8 mouse cellular contexts compared by ENCODE assay signal in genomic region chr11:118197508-118198295, GRCm38 (mm10). TPM values are rescaled to one million over a fixed set of nuclear protein-coding genes. Genes with fewer than 3 reads are reported as not detected.
A peak's percentile ranks its signal among the peaks of the same experiment; 100 is the strongest.
DNase-seq lines count a peak whose midpoint lies in the region; ATAC-seq and TF ChIP-seq lines count a peak whose summit lies in the region.

No protein-coding gene starts in this region.

- WGBS in liver, postnatal 0 days (ENCODE audit: insufficient replicate concordance): 62% methylated on average over 13 of the region's 13 CpGs
- WGBS in liver, embryonic 11.5 days: 62% methylated on average over 13 of the region's 13 CpGs
- WGBS in heart, embryonic 16.5 days: 36% methylated on average over 13 of the region's 13 CpGs
- 28% methylated on average over 13 of the region's 13 CpGs for WGBS in midbrain, embryonic 11.5 days
- 38% methylated on average over 13 of the region's 13 CpGs for whole genome bisulfite sequencing in stomach, embryonic 16.5 days

- H3K9me3 ChIP-seq in liver, postnatal 0 days (ENCODE audit: low read length): no peaks in the 10 kb centered on the region
- no peaks in the 10 kb centered on the region for H3K9me3 ChIP-seq in liver, embryonic 11.5 days (ENCODE audit: control insufficient read depth, low read length)
- no peaks in the 10 kb centered on the region for H3K9me3 ChIP-seq in heart, embryonic 16.5 days (replicated peaks; ENCODE audit: control insufficient read depth, low read length)
- H3K9me3 ChIP-seq in midbrain, embryonic 11.5 days (ENCODE audit: control insufficient read depth, low read length): no peaks in the 10 kb centered on the region
- H3K9me3 ChIP-seq in stomach, embryonic 16.5 days (replicated peaks; ENCODE audit: control insufficient read depth, low read length): no peaks in the 10 kb centered on the region

- no peak overlapping the region for H3K4me3 ChIP-seq in liver, postnatal 0 days (ENCODE audit: low read depth, low read length)
- no peak overlapping the region for H3K4me3 ChIP-seq in liver, embryonic 11.5 days (ENCODE audit: low read depth, low read length)
- no peak overlapping the region; the same call in 1 of the 2 replicates for H3K4me3 ChIP-seq in heart, embryonic 16.5 days (ENCODE audit: low read length)
- peak overlapping the region; percentile 70 for H3K4me3 ChIP-seq in layer of hippocampus, adult 2 months
- no peak overlapping the region for H3K4me3 ChIP-seq in midbrain, embryonic 11.5 days (ENCODE audit: low read depth, low read length)
- H3K4me3 ChIP-seq in stomach, embryonic 16.5 days (replicated peaks; ENCODE audit: low read length): no peak overlapping the region

- no peaks in the 10 kb centered on the region for H3K36me3 ChIP-seq in liver, postnatal 0 days (replicated peaks; ENCODE audit: insufficient read depth, low read length)
- no peaks in the 10 kb centered on the region; the same call in 1 of the 2 replicates for H3K36me3 ChIP-seq in liver, embryonic 11.5 days (ENCODE audit: control insufficient read depth, insufficient read depth, low read length)
- H3K36me3 ChIP-seq in heart, embryonic 16.5 days (ENCODE audit: control insufficient read depth, insufficient read depth): peaks cover 3% of the 10 kb centered on the region; the same call in 1 of the 2 replicates
- H3K36me3 ChIP-seq in midbrain, embryonic 11.5 days (ENCODE audit: control insufficient read depth, insufficient read depth, low read length): no peaks in the 10 kb centered on the region
- no peaks in the 10 kb centered on the region for H3K36me3 ChIP-seq in stomach, embryonic 16.5 days (ENCODE audit: control insufficient read depth, insufficient read depth, low read length)

- H3K27me3 ChIP-seq in liver, postnatal 0 days (ENCODE audit: insufficient read depth, low read length): no peaks in the 10 kb centered on the region
- H3K27me3 ChIP-seq in liver, embryonic 11.5 days (replicated peaks; ENCODE audit: control insufficient read depth, insufficient read depth, low read length): no peaks in the 10 kb centered on the region
- H3K27me3 ChIP-seq in heart, embryonic 16.5 days (ENCODE audit: control insufficient read depth, insufficient read depth, low read length): no peaks in the 10 kb centered on the region
- no peaks in the 10 kb centered on the region for H3K27me3 ChIP-seq in midbrain, embryonic 11.5 days (ENCODE audit: control insufficient read depth, insufficient read depth, low read length)
- no peaks in the 10 kb centered on the region for H3K27me3 ChIP-seq in stomach, embryonic 16.5 days (ENCODE audit: control insufficient read depth, insufficient read depth, low read length)

- no peak for TF ChIP-seq CTCF in liver, postnatal 0 days (IDR thresholded peaks at IDR 0.05; ENCODE audit: low read depth)
- TF ChIP-seq CTCF in layer of hippocampus, adult 2 months (conservative IDR thresholded peaks at IDR 0.05): peak; percentile 58

- H3K27ac ChIP-seq in liver, postnatal 0 days (ENCODE audit: low read depth): no peak overlapping the region
- H3K27ac ChIP-seq in liver, embryonic 11.5 days (ENCODE audit: low read depth, low read length): no peak overlapping the region
- peak overlapping the region; percentile 82 for H3K27ac ChIP-seq in heart, embryonic 16.5 days (ENCODE audit: low read length)
- H3K27ac ChIP-seq in layer of hippocampus, adult 2 months: peak overlapping the region; percentile 98
- H3K27ac ChIP-seq in midbrain, embryonic 11.5 days (ENCODE audit: low read depth, low read length): peak overlapping the region; percentile 64
- 0 out of 2 replicates have a peak overlapping the region, but pooled peaks have one; percentile 10 for H3K27ac ChIP-seq in stomach, embryonic 16.5 days (ENCODE audit: low read length)

- peak; percentile 64 for DNase-seq in liver, postnatal 0 days
- DNase-seq in liver, embryonic 11.5 days (ENCODE audit: low spot score): no peak
- peak; percentile 76 for DNase-seq in embryo, embryonic 11 days
- peak; percentile 71 to 80 for DNase-seq in layer of hippocampus, adult 2 months (ENCODE audit: low spot score in 2 of 2)
- DNase-seq in midbrain, embryonic 11.5 days (ENCODE audit: low spot score, missing footprints): peak; percentile 96
- no peak for DNase-seq in thymus, postnatal 36 days

- H3K4me2 ChIP-seq in liver, postnatal 0 days (ENCODE audit: low read depth, low read length): peak overlapping the region; percentile 35; the same call in 1 of the 2 replicates
- no peak overlapping the region for H3K4me2 ChIP-seq in liver, embryonic 11.5 days
- H3K4me2 ChIP-seq in heart, embryonic 16.5 days (ENCODE audit: low read depth, low read length): peak overlapping the region; percentile 35
- H3K4me2 ChIP-seq in midbrain, embryonic 11.5 days: peak overlapping the region; percentile 33; the same call in 1 of the 2 replicates
- 0 out of 2 replicates have a peak overlapping the region, but pooled peaks have one; percentile 12 for H3K4me2 ChIP-seq in stomach, embryonic 16.5 days (ENCODE audit: low read depth, low read length)

- H3K9ac ChIP-seq in liver, postnatal 0 days (replicated peaks): no peak overlapping the region
- no peak overlapping the region for H3K9ac ChIP-seq in liver, embryonic 11.5 days (ENCODE audit: low read depth, low read length)
- H3K9ac ChIP-seq in heart, embryonic 16.5 days (ENCODE audit: low read length): peak overlapping the region; percentile 63
- peak overlapping the region; percentile 56 for H3K9ac ChIP-seq in midbrain, embryonic 11.5 days (ENCODE audit: low read length)
- peak overlapping the region; percentile 0; the same call in 1 of the 2 replicates for H3K9ac ChIP-seq in stomach, embryonic 16.5 days (ENCODE audit: low read length)

- ATAC-seq in liver, postnatal 0 days: peak; percentile 43; the same call in 1 of the 2 replicates
- ATAC-seq in liver, embryonic 11.5 days (replicated peaks; ENCODE audit: low FRiP score): no peak
- no peak for ATAC-seq in heart, embryonic 16.5 days (replicated peaks; ENCODE audit: extremely low read depth, insufficient read depth, low FRiP score)
- ATAC-seq in midbrain, embryonic 11.5 days (ENCODE audit: low FRiP score): peak; percentile 51
- no peak for ATAC-seq in stomach, embryonic 16.5 days (ENCODE audit: insufficient read depth, low FRiP score)

- no peak for TF ChIP-seq EP300 in liver, postnatal 0 days (IDR thresholded peaks at IDR 0.05; ENCODE audit: low read depth)

- peaks cover 74% of the 10 kb centered on the region for H3K4me1 ChIP-seq in liver, postnatal 0 days (ENCODE audit: insufficient read depth)
- H3K4me1 ChIP-seq in liver, embryonic 11.5 days (replicated peaks; ENCODE audit: control insufficient read depth, insufficient read depth, low read length): peaks cover 56% of the 10 kb centered on the region
- peaks cover 97% of the 10 kb centered on the region for H3K4me1 ChIP-seq in heart, embryonic 16.5 days (ENCODE audit: control insufficient read depth, insufficient read depth, low read length)
- H3K4me1 ChIP-seq in midbrain, embryonic 11.5 days (ENCODE audit: control insufficient read depth, insufficient read depth, low read length): peaks cover 48% of the 10 kb centered on the region
- H3K4me1 ChIP-seq in stomach, embryonic 16.5 days (ENCODE audit: control insufficient read depth, insufficient read depth, low read length): peaks cover 84% of the 10 kb centered on the region

RNA-seq across cellular contexts. Expression of gene Cyth1, which starts 50.7 kb away (rescaled TPM):
- polyA plus RNA-seq in liver, postnatal 0 days (2015; fragmentation: Nextera tagmentation; extraction: Ambion mirVana): 7.0 and 7.9 TPM in 2 replicates
- 6.1 and 6.7 TPM in 2 replicates for polyA plus RNA-seq in liver, embryonic 11.5 days (2014; fragmentation: Nextera tagmentation; extraction: Ambion mirVana)
- 22.2 and 24.0 TPM in 2 replicates for polyA plus RNA-seq in heart, embryonic 16.5 days (2015; fragmentation: Nextera tagmentation; extraction: Ambion mirVana)
- total RNA-seq in layer of hippocampus, adult 2 months (2021): 100 to 1,000 TPM; 101 to 108 TPM
- 12.3 and 12.8 TPM in 2 replicates for polyA plus RNA-seq in midbrain, embryonic 11.5 days (2014; fragmentation: Nextera tagmentation; extraction: Ambion mirVana)
- 10.6 and 12.2 TPM in 2 replicates for polyA plus RNA-seq in stomach, embryonic 16.5 days (2015; fragmentation: Nextera tagmentation; extraction: Ambion mirVana)

Comparison
In these comparisons a context has a peak if more than half of its experiments do, and no peak if none do; other contexts are left out.
1. ATAC-seq: peak in liver, postnatal 0 days (single experiment) and midbrain, embryonic 11.5 days (single experiment); none in liver, embryonic 11.5 days (single experiment), heart, embryonic 16.5 days (single experiment) and stomach, embryonic 16.5 days (single experiment).
2. DNase-seq: peak in liver, postnatal 0 days (single experiment), embryo, embryonic 11 days (single experiment), layer of hippocampus, adult 2 months (2 of 2) and midbrain, embryonic 11.5 days (single experiment); none in liver, embryonic 11.5 days (single experiment) and thymus, postnatal 36 days (0 of 2).
3. H3K27ac ChIP-seq: peak in heart, embryonic 16.5 days (single experiment), layer of hippocampus, adult 2 months (single experiment), midbrain, embryonic 11.5 days (single experiment) and stomach, embryonic 16.5 days (single experiment); none in liver, postnatal 0 days (single experiment) and liver, embryonic 11.5 days (single experiment).
4. H3K9ac ChIP-seq: peak in heart, embryonic 16.5 days (single experiment), midbrain, embryonic 11.5 days (single experiment) and stomach, embryonic 16.5 days (single experiment); none in liver, postnatal 0 days (single experiment) and liver, embryonic 11.5 days (single experiment).